Mouse (Mus musculus) small intestine, adult 2 months (tissue): ENCODE data around the gene Sorl1. TPM values are rescaled to one million over a fixed set of nuclear protein-coding genes. Genes with fewer than 3 reads are reported as not detected.

ENCODE experiments used
- H3K27ac ChIP-seq: fragments of 200-500 bp; 2 replicates; pipeline ENCODE4 v1.5.1; 2012; ENCODE audit warnings: low read depth, low read length, control low read depth, inconsistent platforms; ENCODE audit not compliant: insufficient read depth
- H3K27me3 ChIP-seq: fragments of 200-500 bp; 2 replicates; pipeline ENCODE4 v1.6.1; 2012; ENCODE audit warnings: mild to moderate bottlenecking, moderate library complexity, low read length, inconsistent platforms; ENCODE audit not compliant: control insufficient read depth, insufficient read depth
- H3K36me3 ChIP-seq: fragments of 200-500 bp; 2 replicates; pipeline ENCODE4 v1.6.1; 2012; ENCODE audit warnings: mild to moderate bottlenecking, low read length, control low read depth, inconsistent platforms; ENCODE audit not compliant: control insufficient read depth, insufficient read depth
- H3K4me1 ChIP-seq: fragments of 200-500 bp; 2 replicates; pipeline ENCODE4 v1.6.1; 2012; ENCODE audit warnings: low read length, inconsistent platforms, mixed read lengths; ENCODE audit not compliant: control insufficient read depth, insufficient read depth, insufficient read length
- H3K4me3 ChIP-seq: fragments of 200-500 bp; 2 replicates; pipeline ENCODE4 v1.5.1; 2012; ENCODE audit warnings: low read depth, mild to moderate bottlenecking, control low read depth, inconsistent platforms, low read length, moderate library complexity
- CTCF ChIP-seq: fragments of 200-500 bp; IDR thresholded peaks from 2 replicates; pipeline ENCODE4 v1.5.1; 2012; ENCODE audit warnings: low read depth, mild to moderate bottlenecking, control low read depth, inconsistent platforms, low read length, moderate library complexity, mixed read lengths; ENCODE audit not compliant: insufficient replicate concordance, insufficient read length; ENCODE audit errors: extremely low read depth
- POLR2A ChIP-seq: fragments of 200-500 bp; IDR thresholded peaks from 2 replicates; pipeline ENCODE4 v1.6.1; 2012; ENCODE audit warnings: low read depth, mild to moderate bottlenecking, control low read depth, inconsistent platforms, low read length, moderate library complexity
- WGBS: fragments of 180-500 bp; shearing (Covaris S2); methylation state at CpG from one replicate; pipeline ENCODE4 v1.1.7; 2018; 5-methylcytosine and 5-hydroxymethylcytosine counted together
- polyA plus RNA-seq: library from polyadenylated mRNA; depleted of rRNA; stranded (reverse); fragments of >200 nt; gene quantifications from 2 replicates; pipeline ENCODE4 v1.2.3, GENCODE M21; 2012

Sorl1 gene
- polyA plus RNA-seq, 1 experiment, result 16.1 TPM

DNA sequence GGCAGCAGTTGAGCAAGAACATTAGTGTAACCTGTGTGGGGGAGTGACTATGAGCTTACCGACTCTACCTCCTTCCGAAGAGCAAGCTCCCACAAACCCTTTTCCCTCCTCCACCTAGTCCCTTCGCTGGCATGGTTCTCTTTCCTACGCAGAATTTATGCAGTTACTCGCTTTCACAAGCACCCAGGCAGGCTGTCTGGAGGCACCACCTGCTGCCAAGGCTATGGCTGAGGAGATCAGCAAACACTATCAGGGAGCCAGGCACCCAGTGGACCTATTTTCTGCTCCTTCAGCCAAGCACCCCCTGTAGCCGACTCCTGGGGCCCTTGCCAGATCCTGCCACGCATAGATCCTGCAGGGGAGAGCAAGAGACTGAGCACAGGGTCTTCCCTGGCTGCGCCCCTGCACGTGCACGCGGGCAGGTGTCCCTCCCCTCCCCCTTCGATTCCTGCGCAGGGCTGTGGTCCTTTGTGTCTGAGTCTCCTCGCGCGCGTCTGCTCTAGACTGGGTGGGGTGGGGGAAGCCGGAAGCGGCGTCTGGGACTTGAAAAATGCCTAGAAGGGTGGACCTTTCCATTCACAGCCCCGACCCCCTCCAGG is 188.6 kb downstream of the Sorl1 start:
- WGBS, result 3% methylated on average over 21 of the region's 21 CpGs
- H3K27me3 ChIP-seq, result 0 out of 2 replicates have a peak, but pooled peaks cover 4% of the 10 kb centered on the region
- H3K4me3 ChIP-seq, result peak overlapping the region; percentile 50
- peaks cover 7% of the 10 kb centered on the region for H3K4me1 ChIP-seq
- no peaks in the 10 kb centered on the region for H3K36me3 ChIP-seq
- TF ChIP-seq POLR2A, result no peak
- TF ChIP-seq CTCF, result no peak
- no peak overlapping the region for H3K27ac ChIP-seq

DNA sequence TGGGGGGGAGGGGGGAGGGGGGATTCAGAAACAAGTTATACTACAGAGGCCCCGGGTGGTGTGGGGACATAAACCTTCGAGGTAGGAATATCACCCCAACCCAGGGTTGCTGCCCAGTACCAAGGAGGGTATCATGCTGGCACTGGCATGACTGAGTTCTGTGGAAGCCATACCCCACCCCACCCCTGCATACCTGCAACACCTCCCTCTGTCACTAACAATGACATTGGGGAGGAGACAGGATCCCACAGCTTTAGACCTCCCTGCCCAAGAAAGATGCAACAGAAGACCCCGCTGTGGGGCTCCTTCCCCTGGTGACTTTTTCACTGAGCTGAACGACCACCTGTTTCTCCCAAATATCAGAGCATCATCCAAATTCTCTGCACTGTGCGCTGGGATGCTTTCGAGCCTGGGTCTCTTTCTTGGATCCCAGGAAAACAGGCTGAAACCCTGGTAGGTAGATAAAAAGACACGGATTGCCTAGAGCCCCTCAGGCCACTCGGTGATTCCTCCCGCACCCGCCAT is 189.2 kb downstream of the Sorl1 start:
- no peak overlapping the region for H3K27ac ChIP-seq

DNA sequence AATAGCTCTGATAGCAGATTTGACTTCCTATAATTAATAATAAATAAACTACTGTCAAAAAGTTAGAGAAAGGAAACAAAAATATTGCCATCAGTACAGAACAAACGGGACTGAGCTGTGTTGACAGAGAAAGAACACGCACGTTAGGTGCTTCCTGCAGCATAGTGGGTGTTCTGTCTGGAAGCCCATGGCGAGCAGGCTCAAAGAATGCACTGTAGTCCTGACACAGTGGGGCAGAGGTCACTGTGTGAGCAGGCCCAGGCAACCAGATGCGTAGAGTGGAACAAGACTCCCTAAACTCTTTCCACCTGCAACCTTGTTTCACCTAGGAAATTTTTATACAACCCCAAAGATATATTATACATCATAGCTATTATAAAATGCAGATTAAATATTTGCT is 194.1 kb downstream of the Sorl1 start:
- no peak overlapping the region for H3K4me3 ChIP-seq
- no peaks in the 10 kb centered on the region for H3K4me1 ChIP-seq
- no peaks in the 10 kb centered on the region for H3K36me3 ChIP-seq
- no peaks in the 10 kb centered on the region for H3K27me3 ChIP-seq
- TF ChIP-seq POLR2A (no peak), CTCF (no peak)
- WGBS, result 73% methylated on average over 5 of the region's 5 CpGs
- no peak overlapping the region for H3K27ac ChIP-seq

More for the DNA sequence above, 189.2 kb downstream of the Sorl1 start:
- peaks cover 7% of the 10 kb centered on the region for H3K4me1 ChIP-seq
- 26% methylated on average over 10 of the region's 10 CpGs for WGBS
- TF ChIP-seq POLR2A, result no peak
- TF ChIP-seq CTCF, result no peak
- no peaks in the 10 kb centered on the region for H3K36me3 ChIP-seq
- H3K27me3 ChIP-seq, result 0 out of 2 replicates have a peak, but pooled peaks cover 4% of the 10 kb centered on the region
- H3K4me3 ChIP-seq, result peak overlapping the region; percentile 50; the same call in 1 of the 2 replicates

DNA sequence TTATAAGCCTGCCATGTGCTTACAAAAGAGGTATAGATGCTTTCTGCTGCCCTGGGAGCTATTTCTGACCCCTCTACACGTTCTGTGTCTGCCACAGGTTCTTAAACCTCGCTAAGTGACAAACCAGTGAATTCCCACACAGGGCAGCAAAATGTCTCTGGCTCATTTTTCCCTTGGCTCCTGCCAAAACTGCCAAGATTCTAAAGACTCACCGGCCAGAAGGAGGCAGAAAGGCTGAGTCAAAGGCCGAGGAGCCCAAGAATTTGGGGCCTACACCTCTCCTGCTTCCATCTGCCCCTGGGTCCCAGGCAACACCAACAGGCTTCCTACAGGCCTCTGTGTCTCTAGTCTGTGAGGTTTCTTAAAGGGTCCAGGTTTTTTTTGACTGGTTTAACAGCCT is 198.4 kb downstream of the Sorl1 start:
- H3K27ac ChIP-seq, result no peak overlapping the region
- H3K4me3 ChIP-seq, result no peak overlapping the region
- no peaks in the 10 kb centered on the region for H3K36me3 ChIP-seq
- TF ChIP-seq CTCF, result no peak
- no peak for TF ChIP-seq POLR2A
- no peaks in the 10 kb centered on the region for H3K27me3 ChIP-seq
- no peaks in the 10 kb centered on the region for H3K4me1 ChIP-seq
- 68% methylated on average over 4 of the region's 4 CpGs for WGBS

DNA sequence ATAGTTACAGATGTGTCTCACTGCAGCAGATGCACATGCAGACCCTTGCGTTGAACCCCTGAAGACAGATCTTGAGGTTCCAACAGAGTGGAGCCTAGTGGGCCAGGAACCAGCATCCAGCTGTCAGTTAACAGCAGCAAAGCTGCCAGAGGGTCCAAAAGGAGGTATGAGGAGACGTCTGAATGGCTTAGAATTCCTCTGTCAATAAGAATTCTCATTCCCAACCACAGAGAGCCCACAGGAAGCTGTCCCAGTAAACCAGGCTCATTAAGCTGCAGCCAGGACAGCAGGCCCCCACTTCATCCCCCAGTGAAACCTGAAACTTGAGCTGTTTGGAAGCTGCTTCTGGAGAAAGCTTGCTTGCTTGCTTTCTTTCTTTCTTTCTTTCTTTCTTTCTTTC is 200.0 kb downstream of the Sorl1 start:
- no peaks in the 10 kb centered on the region for H3K27me3 ChIP-seq
- no peaks in the 10 kb centered on the region for H3K36me3 ChIP-seq
- H3K4me1 ChIP-seq, result no peaks in the 10 kb centered on the region
- 53% methylated on average over 2 of the region's 2 CpGs for WGBS
- H3K4me3 ChIP-seq, result no peak overlapping the region
- TF ChIP-seq POLR2A (no peak), CTCF (no peak)
- no peak overlapping the region for H3K27ac ChIP-seq

DNA sequence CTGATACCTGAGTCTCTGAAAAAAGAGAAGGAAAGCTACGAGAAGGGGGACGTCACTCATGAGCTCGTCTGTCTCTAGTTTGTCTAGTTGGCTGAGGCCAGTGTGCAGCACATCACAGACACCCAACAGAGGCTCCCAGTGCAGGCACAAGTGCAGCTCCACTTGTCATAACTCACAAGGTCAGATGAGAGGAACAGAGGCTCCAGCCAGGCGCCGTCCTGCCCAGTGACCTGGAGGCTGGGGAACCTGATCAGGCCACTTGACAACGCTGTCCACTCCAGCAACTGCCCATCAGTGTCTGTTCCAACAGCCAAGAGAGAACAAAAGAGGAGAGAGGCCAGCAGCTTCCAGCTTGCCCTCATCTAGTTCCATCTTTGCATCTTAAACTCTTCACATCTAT is 201.7 kb downstream of the Sorl1 start:
- no peak for TF ChIP-seq CTCF
- 88% methylated on average over 6 of the region's 6 CpGs for WGBS
- no peak overlapping the region for H3K4me3 ChIP-seq
- H3K4me1 ChIP-seq, result no peaks in the 10 kb centered on the region
- no peak overlapping the region for H3K27ac ChIP-seq
- no peaks in the 10 kb centered on the region for H3K36me3 ChIP-seq
- H3K27me3 ChIP-seq, result no peaks in the 10 kb centered on the region

DNA sequence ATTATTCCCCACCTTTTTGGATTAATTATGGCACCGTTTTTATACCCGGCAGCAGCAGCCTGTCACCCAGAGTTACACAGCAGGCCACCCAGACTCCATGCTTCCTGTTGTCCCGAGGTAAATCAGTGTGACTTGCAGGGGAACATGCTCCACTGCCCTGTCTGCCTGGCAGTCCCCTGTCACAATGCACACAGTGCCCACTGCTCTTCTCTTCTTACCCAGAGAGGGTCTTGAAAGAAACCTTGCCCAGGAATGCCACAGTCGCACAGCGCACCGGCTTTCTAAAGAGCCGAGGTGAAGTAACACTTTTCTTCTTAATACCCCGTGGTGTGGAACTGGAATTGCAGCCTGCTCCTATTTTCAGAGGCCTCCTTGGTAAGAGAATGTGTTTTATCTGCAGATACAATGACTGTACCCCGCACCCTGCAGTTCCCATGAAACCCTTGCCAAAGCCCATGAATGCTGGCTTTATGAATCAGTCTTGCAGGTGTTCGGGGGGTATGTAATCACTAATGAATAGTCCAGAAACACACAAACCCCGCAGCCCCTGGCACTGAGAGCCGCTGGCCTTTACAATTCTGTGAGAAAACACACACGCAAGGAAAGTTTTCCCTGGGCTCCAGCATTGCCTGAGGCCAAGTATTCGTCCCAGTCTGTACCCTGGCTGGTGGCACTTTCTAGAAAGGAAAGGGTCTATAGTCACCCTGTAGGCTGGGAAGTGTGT is 205.3 kb downstream of the Sorl1 start:
- no peaks in the 10 kb centered on the region for H3K36me3 ChIP-seq
- no peak overlapping the region for H3K27ac ChIP-seq
- H3K27me3 ChIP-seq, result no peaks in the 10 kb centered on the region
- no peaks in the 10 kb centered on the region for H3K4me1 ChIP-seq
- no peak overlapping the region for H3K4me3 ChIP-seq
- TF ChIP-seq CTCF (no peak), POLR2A (no peak)
- WGBS, result 70% methylated on average over 14 of the region's 14 CpGs
